Mouse (Mus musculus): ENCODE measurements around the gene Ccn1. TPM values are rescaled to one million over a fixed set of nuclear protein-coding genes. Genes with fewer than 3 reads are reported as not detected.

Gene Ccn1
- total RNA-seq, 2 experiments from 2014 or later, result 39.4 to 45.3 TPM

DNA sequence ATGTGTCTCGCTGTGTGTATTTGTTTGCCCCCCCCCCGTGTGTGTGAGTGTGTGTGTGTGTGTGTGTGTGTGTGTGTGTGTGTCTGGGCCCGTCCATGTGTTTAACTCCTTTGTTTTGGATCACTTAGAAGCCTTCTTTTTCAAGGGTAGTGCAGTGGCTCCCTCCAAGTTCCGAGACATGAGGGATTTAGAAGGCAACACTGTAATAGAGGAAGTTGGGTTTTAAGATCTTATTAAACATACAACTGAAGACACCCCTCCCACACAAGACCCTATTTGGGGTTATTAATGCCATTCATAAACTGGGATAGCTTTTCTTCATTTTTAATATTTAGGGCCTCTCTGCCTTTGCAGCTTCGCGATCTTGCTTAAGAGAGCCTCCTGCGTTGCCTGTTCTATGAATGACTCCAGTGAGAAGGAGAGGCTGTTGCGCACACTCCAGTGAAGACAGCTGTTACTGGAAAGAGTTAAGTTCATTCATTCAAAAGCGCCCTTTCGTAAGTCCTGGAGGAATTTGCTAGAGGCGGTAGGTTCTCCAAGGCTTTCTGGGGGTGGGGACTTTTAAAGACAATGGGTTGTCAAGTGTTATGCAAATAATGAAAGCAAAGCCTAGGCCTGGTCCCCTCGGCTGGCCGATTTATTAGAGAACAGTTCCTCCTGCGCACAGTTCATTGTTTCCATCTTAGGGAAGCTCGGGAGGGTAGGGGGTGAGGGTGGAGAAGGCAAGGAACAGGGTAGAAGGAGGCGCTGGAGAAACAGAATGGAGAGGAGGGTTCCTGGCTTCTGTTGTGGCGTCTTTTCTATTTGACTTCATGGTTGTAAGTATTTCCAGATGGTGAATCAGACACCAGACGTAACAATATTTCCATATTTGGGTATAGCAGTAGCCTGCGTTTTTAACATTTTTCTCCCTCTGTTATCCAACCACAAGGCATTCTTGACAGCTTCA lies 1.5 kb upstream of the Ccn1 start:
- intact Hi-C loops (cut with DNase I), result loop anchor here (5.0 kb wide), 1 partner anchor 179 kb away; no protein-coding TSS in a partner anchor
- DNase-seq, result peak; percentile 59 to 65

DNA sequence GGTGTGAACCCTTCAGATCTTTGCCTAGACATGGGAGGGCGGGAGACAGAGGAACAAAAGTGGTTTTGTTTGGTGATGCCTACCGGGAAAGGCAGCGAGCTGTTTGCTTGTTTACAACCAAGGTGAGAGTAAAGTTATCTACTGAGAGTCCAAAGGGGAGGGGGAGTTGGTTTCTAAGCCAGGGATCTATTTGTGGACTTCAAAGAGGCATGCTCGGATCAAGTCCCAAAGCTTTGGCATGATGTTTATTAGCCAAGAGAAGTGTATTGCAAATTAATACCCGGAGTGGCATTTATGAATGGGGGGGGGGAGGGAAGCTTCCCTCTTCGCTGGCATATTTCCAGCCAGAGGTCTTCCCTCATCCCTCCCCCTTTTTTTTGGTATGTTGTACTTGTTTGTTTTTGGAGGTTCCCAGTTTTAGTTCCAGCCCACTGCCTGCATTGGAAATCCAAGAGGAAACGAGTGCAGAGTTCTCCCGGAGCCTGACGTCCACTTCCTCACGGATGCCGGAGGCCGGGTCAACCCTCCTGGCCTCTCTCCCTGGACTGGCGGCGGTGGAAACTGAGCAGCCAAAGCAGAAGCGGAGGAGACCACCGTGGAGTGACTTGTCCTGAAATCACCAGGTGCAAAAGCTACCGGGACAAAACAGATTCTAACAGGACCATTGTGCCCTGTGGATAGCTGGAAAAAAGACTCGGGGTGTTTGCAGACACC lies 674 bp upstream of the Ccn1 start:
- intact Hi-C loops (cut with DNase I), result loop anchor here (5.0 kb wide), 1 partner anchor 178 kb away; no protein-coding TSS in a partner anchor
- DNase-seq, result peak; percentile 83 to 84

DNA sequence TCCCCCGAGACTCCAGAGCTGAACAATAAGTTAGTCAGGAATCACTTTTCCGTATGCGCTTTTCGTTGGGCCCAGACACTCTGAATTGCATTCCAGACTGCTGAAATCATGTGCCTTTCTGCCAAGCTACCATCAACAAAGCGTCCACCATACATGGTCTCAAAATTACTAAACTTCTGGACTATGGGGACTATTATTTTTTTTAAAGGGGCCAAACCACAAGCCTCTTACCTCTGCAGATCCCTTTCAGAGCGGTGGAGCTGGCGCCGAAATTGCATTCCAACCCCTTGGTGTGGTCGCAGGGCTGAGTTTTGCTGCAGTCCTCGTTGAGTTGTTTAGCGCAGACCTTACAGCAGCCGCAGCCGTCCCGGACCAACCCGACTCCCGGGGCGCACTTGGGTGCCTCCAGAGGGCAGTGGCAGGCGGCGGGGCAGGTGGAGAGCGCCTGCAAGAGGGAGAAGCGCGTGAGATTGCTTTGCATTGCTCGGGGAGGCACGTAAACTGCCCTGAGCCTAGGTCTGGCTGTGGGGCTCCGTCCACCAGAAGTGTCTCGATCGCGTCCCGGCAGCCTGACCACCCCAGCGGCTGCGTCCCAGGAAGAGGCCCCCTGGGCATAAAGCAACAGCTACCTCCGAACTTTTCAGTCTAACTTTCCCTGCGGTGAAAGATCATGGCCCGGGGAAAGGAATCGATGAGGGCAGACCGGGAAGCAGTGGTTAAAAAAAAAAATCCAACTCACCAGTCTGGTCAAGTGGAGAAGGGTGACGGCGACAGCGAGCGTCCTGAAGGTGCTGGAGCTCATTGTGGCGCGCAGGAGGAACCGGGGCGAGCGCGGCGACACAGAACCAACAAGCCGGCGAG lies 560 bp downstream of the Ccn1 start:
- intact Hi-C loops (cut with DNase I), result loop anchor here (2.0 to 5.0 kb wide), 5 partner anchors 56 to 274 kb away; partner anchors contain the start of gene Bcl10

GRCm38 (mm10) chr3:145648097-145648931 lies 1.5 kb downstream of the Ccn1 start:
- DNase-seq, result peak; percentile 55 to 67

More for the DNA sequence above, 560 bp downstream of the Ccn1 start:
- peak; percentile 80 to 84 for DNase-seq

GRCm38 (mm10) chr3:145647416-145647815 lies 2.4 kb downstream of the Ccn1 start:
- DNase-seq, result no peak
- intact Hi-C loops (cut with DNase I), result loop anchor here (5.0 kb wide), 1 partner anchor 65 kb away; no protein-coding TSS in a partner anchor

More at GRCm38 (mm10) chr3:145648097-145648931, 1.5 kb downstream of the Ccn1 start:
- intact Hi-C loops (cut with DNase I), result loop anchor here (2.0 to 5.0 kb wide), 5 partner anchors 56 to 274 kb away; partner anchors contain the start of gene Bcl10

- no peak for DNase-seq
- intact Hi-C loops (cut with DNase I), result loop anchor here (5.0 kb wide), 1 partner anchor 64 kb away; no protein-coding TSS in a partner anchor
Observed at GRCm38 (mm10) chr3:145646666-145647065, 3.1 kb downstream of the Ccn1 start.

GRCm38 (mm10) chr3:145646009-145646408 lies 3.8 kb downstream of the Ccn1 start:
- intact Hi-C loops (cut with DNase I), result loop anchor here (5.0 kb wide), 1 partner anchor 64 kb away; no protein-coding TSS in a partner anchor

GRCm38 (mm10) chr3:145645463-145645862 lies 4.3 kb downstream of the Ccn1 start:
- DNase-seq, result no peak
- intact Hi-C loops (cut with DNase I), result loop anchor here (5.0 kb wide), 1 partner anchor 63 kb away; no protein-coding TSS in a partner anchor

More at GRCm38 (mm10) chr3:145646009-145646408, 3.8 kb downstream of the Ccn1 start:
- DNase-seq, result no peak

- DNase-seq, result no peak
- intact Hi-C loops (cut with DNase I), result no loop called here
Observed at GRCm38 (mm10) chr3:145642861-145643260, 6.9 kb downstream of the Ccn1 start.

- intact Hi-C loops (cut with DNase I), result no loop called here
Observed at GRCm38 (mm10) chr3:145641878-145642277, 7.9 kb downstream of the Ccn1 start.

GRCm38 (mm10) chr3:145641036-145641685 lies 8.6 kb downstream of the Ccn1 start:
- intact Hi-C loops (cut with DNase I), result no loop called here
- no peak for DNase-seq

More at GRCm38 (mm10) chr3:145641878-145642277, 7.9 kb downstream of the Ccn1 start:
- DNase-seq, result no peak

DNA sequence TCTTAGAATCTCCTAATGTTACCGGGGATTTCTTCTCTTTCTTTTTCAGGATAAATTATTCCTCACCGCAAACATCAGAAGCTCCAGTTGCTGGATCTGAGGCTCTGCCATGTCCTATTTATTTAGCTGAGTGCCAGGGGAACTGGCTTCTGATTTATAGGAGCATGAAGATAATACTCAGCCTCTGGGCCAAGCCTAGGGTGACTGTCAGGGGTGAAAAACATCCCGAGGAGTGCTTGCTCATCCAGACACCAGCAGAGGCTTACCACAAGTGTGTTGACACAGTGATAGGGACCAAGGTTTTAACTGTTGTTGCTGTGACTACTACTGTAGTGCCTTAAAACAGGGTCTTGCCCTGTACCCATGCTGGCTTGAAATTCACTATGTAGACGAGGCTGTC lies 9.2 kb downstream of the Ccn1 start:
- no peak for DNase-seq
- intact Hi-C loops (cut with DNase I), result no loop called here

- intact Hi-C loops (cut with DNase I), result no loop called here
- DNase-seq, result no peak
Observed at GRCm38 (mm10) chr3:145640170-145640569, 9.6 kb downstream of the Ccn1 start.

DNA sequence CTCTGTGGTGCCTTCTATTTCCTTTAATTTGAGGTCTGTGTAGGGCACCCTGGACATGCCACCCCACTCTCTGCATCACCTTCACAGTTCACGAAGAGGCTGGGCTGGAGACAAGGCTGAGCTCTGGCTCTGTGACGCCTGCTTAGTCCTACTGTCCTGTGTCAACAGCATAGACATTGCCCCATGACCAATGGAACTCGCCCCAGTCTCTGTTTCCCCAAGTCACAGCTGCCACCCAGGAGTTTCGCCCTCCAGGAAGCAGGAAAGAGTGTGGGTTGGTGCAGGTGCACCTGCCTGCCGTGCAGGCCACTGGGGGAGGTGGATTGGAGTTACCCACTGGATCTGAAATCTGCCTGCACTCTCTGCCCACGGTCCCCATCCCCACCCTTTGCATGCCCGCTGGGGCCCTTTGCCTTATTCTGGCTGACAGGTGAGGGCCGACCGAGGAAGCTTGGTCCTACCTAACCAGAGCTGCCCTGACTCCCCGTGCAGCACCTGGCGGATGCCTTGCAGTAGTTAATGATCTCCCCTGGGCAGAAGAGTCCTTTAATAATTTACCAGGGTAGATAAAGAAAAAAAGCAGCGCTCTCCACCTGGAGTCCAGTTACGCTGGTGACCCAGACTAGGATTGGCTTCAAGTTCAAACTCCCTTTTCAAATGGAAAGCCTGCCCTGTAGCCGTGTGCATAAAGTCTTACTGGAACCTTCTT lies 15.6 kb downstream of the Ccn1 start:
- no peak for DNase-seq
- intact Hi-C loops (cut with DNase I), result no loop called here

DNA sequence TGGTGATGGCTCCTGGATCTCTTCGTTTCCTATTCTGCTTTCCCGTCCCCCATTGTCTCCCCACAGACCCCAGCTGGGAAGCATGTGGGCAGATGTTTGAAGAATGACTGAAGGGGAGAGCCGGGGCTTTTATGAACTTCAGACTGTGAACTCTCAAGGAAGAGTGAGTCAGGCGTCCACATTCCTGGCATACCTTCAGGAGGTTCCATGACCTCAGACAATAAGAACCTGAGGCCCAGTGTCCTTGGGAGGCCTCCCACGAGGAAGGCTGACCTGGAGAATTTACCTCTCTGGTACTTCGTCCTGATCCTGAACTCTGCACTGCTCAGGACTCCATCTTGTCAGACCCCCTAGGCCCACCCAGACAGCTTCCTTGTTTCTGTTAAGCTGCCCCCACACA lies 16.9 kb downstream of the Ccn1 start:
- no peak for DNase-seq
- intact Hi-C loops (cut with DNase I), result no loop called here

- no peak for DNase-seq
- intact Hi-C loops (cut with DNase I), result no loop called here
Observed at GRCm38 (mm10) chr3:145628643-145629042, 21.1 kb downstream of the Ccn1 start.

GRCm38 (mm10) chr3:145627830-145628229 lies 22.0 kb downstream of the Ccn1 start:
- peak in 1 of 2 experiments; percentile 51 for DNase-seq
- intact Hi-C loops (cut with DNase I), result no loop called here

DNA sequence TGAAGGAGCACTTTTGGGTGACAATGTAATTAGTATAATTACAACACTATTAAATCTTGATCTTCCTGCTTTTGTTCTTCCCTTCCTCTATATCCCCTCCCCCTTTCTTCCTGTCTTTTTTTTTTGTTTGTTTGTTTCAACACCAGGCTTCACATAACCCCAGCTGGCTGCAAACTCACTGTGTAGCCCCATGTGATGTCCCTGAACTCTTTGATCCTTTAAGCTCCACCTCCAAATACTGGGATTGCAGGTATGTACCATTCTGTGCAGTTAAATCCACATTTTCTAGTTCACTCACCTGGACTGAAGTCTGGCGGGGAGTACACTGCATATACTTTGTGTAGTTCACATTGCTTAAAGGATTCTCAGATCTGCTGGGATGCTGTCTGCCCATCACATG lies 23.7 kb downstream of the Ccn1 start:
- intact Hi-C loops (cut with DNase I), result no loop called here
- no peak for DNase-seq
